Mouse (Mus musculus): ENCODE results near the gene Rrm2. TPM values are rescaled to one million over a fixed set of nuclear protein-coding genes. Genes with fewer than 3 reads are reported as not detected.

Gene Rrm2
- polyA plus RNA-seq (2014; fragmentation: Illumina TruSeq; extraction: RNeasy Lipid Tissue Mini Kit (QIAGEN cat#74804); ENCODE audit: low replicate concordance): 33.6 TPM

GRCm38 (mm10) chr12:24707954-24708823 is at the start of gene Rrm2:
Gene Rrm2 (plus strand): TSS chr12:24708241.

GRCm38 (mm10) chr12:24681286-24682023 is 26.6 kb upstream of the Rrm2 start, which contains the start of gene Cys1:
Gene Cys1 (minus strand): TSS chr12:24681813.

Other genes with a start within 250 kb of the Rrm2 start
- 13.0 TPM for gene Taf1b, start 209.9 kb upstream of the Rrm2 start, polyA plus RNA-seq (2014; fragmentation: Illumina TruSeq; extraction: RNeasy Lipid Tissue Mini Kit (QIAGEN cat#74804); ENCODE audit: low replicate concordance)
- 0.78 TPM for gene Grhl1, start 136.0 kb upstream of the Rrm2 start, polyA plus RNA-seq (2014; fragmentation: Illumina TruSeq; extraction: RNeasy Lipid Tissue Mini Kit (QIAGEN cat#74804); ENCODE audit: low replicate concordance)
- 5.9 TPM for gene Klf11, start 57.0 kb upstream of the Rrm2 start, polyA plus RNA-seq (2014; fragmentation: Illumina TruSeq; extraction: RNeasy Lipid Tissue Mini Kit (QIAGEN cat#74804); ENCODE audit: low replicate concordance)
- 0.48 TPM for gene Cys1, start 26.4 kb upstream of the Rrm2 start, polyA plus RNA-seq (2014; fragmentation: Illumina TruSeq; extraction: RNeasy Lipid Tissue Mini Kit (QIAGEN cat#74804); ENCODE audit: low replicate concordance)
- gene Mboat2, start 122.6 kb downstream of the Rrm2 start, polyA plus RNA-seq (2014; fragmentation: Illumina TruSeq; extraction: RNeasy Lipid Tissue Mini Kit (QIAGEN cat#74804); ENCODE audit: low replicate concordance): 1.0 TPM

Measured in small intestine, adult 10 weeks (tissue).